Mouse (Mus musculus): ENCODE results near the gene Pkn3. TPM values are rescaled to one million over a fixed set of nuclear protein-coding genes. Genes with fewer than 3 reads are reported as not detected.

Gene Pkn3
- 10.6 and 11.1 TPM in 2 replicates for polyA plus RNA-seq (2015; fragmentation: Nextera tagmentation; extraction: Ambion mirVana)

DNA sequence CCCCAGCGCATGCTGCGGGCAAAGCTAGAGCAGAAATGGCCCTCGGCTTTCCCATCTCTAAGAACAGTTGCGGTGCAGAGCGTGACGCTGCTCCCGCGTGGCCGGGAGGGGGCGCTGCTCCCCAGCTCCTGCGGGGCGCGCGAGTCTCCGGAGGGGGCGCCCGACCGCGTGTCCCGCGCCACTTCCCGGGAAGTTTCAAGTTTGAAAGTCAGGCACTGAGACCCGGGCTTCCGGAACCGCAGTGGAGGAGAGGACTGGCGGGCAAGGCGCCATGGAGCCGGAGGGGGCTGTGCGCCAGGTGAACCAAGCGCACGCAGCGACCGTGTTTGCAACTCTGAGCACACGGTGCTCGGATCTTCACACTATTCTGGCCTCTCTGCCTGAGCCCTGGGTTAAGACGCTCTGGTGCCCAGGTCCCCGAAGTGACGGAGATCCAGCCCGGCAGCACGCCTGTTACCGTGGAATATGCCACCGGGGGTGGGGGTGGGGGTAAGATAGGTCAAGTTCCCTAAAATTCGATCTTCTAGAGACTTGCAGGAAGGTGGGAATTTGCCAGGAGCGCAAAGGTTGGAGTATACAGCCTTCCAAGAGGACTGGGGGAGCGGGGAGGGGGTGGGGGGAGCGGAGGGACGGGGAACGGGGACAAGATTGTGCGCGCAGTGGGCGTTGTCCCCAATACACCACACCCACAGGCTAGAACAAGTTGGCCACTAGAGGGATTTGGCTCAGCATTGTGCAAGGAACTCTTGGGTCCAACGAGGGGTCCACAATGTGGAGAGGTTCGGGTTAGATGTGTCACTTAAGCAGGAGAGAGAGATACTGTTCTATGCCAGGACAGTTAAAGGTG is at the start of gene Pkn3:
Gene Pkn3, plus strand, starts transcription at position 183 of the 847 bp plus-strand sequence.
- Histone ChIP-seq H3K4me2 (replicated peaks) (peak within 1 kb of the TSS; percentile 90), H3K4me3 (replicated peaks) (peak within 1 kb of the TSS; percentile 56), H3K36me3 (peaks cover 7% of the 10 kb centered on the region), H3K27me3 (replicated peaks) (no peaks in the 10 kb centered on the region), H3K4me1 (replicated peaks) (peaks cover 16% of the 10 kb centered on the region), H3K9ac (peak within 1 kb of the TSS; percentile 61), H3K9me3 (no peaks in the 10 kb centered on the region), H3K27ac (peak within 1 kb of the TSS; percentile 81)
- under 1% methylated on average over 53 of the region's 53 CpGs for WGBS
- peak; percentile 86 for ATAC-seq

DNA sequence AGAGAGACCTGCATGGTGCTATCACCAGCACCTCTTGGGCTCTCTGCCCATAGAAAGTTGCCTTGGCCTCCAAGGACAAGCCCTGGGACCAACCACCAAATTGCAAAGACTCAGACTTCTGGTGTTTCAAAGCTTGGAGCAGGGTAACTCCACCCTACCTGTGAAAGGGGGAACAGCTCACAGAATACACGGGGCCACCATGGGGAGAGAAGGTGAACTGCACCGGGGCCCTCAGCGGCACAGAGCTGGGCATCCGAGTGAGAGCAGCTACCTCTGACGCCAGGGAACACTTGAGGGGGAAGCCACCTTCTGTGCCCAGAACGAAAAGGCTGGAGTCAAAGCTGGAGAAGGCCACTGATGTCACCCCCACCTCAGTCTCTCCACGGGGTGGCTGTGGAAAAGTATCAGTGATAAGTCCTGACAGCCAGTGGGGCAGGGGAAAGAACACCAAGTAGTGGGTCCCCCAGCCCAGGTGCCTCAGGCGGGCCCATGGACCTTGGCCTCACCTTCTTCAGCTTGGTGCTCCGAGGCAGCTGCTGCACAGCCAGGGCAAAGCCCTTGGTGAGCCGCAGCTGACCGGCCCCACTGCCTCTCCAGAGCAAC is 45.1 kb upstream of the Pkn3 start:
- no peak overlapping the region for H3K4me2 ChIP-seq (replicated peaks)
- H3K9ac ChIP-seq = no peak overlapping the region
- H3K27me3 ChIP-seq (replicated peaks) = no peaks in the 10 kb centered on the region
- H3K9me3 ChIP-seq = no peaks in the 10 kb centered on the region
- H3K27ac ChIP-seq = no peak overlapping the region
- H3K4me3 ChIP-seq (replicated peaks) = no peak overlapping the region
- WGBS = 62% methylated on average over 11 of the region's 11 CpGs
- H3K4me1 ChIP-seq (replicated peaks) = no peaks in the 10 kb centered on the region
- H3K36me3 ChIP-seq = peaks cover 43% of the 10 kb centered on the region
- ATAC-seq = peak; percentile 49; the same call in 1 of the 2 replicates

- peaks cover 37% of the 10 kb centered on the region for H3K36me3 ChIP-seq
- no peaks in the 10 kb centered on the region for H3K4me1 ChIP-seq (replicated peaks)
- H3K27ac ChIP-seq = no peak overlapping the region
- no peak overlapping the region for H3K4me3 ChIP-seq (replicated peaks)
- H3K4me2 ChIP-seq (replicated peaks) = no peak overlapping the region
- H3K9me3 ChIP-seq = no peaks in the 10 kb centered on the region
- H3K27me3 ChIP-seq (replicated peaks) = no peaks in the 10 kb centered on the region
- H3K9ac ChIP-seq = no peak overlapping the region
- no peak for ATAC-seq
- 84% methylated on average over 6 of the region's 6 CpGs for WGBS
These were observed 44.5 kb upstream of the Pkn3 start for GRCm38 (mm10) chr2:30032957-30033356.

DNA sequence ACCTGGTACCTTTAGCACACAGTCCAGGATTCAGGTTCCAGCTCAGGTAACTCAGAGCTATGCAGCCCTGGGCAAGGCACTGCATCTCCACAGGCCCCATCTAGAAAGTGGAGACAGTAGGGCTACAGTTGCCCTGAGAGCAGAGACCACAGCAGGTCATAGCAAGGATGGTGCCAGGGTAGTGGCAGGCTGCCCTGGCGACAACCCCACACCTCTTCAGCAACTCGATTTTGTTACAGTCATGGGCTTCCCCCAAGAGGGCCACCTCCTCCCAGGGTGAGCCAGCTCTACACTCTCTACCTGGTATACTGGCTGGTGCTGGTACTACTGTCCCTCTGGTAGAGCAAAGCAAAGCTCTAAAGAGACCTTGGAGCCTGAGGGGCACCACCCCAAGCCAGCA is 39.7 kb upstream of the Pkn3 start:
- Histone ChIP-seq H3K36me3 (no peaks in the 10 kb centered on the region; the same call in 1 of the 2 replicates), H3K4me1 (replicated peaks) (0 out of 2 replicates have a peak, but pooled peaks cover 3% of the 10 kb centered on the region), H3K27ac (no peak overlapping the region), H3K27me3 (replicated peaks) (no peaks in the 10 kb centered on the region), H3K4me2 (replicated peaks) (no peak overlapping the region), H3K9ac (no peak overlapping the region), H3K9me3 (no peaks in the 10 kb centered on the region), H3K4me3 (replicated peaks) (no peak overlapping the region)
- no peak for ATAC-seq
- WGBS = 88% methylated on average over 2 of the region's 2 CpGs

DNA sequence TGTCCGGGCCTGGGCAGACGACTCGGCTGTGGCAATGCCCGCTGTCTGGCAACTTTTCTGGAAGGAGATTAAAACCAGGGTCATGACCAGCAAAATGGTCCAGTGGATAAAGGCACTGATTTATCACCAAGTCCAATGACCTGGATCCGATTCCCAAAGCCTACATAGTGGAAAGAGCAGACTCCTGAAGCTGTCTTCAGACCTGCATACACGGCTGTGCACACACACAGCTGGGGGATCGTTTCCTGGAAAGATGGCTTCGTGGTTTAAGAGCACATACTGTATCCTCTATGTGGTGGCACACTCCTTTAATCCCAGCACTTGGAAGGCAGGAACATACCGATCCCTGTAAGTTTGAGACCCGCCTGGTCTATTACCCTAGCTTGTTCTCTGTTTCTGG is 39.1 kb upstream of the Pkn3 start:
- H3K4me2 ChIP-seq (replicated peaks) = no peak overlapping the region
- no peak for ATAC-seq
- H3K27ac ChIP-seq = no peak overlapping the region
- no peak overlapping the region for H3K9ac ChIP-seq
- no peaks in the 10 kb centered on the region for H3K9me3 ChIP-seq
- H3K4me3 ChIP-seq (replicated peaks) = no peak overlapping the region
- no peaks in the 10 kb centered on the region; the same call in 1 of the 2 replicates for H3K36me3 ChIP-seq
- no peaks in the 10 kb centered on the region for H3K27me3 ChIP-seq (replicated peaks)
- H3K4me1 ChIP-seq (replicated peaks) = 0 out of 2 replicates have a peak, but pooled peaks cover 3% of the 10 kb centered on the region
- WGBS = 92% methylated on average over 10 of the region's 10 CpGs

- ATAC-seq = no peak
- H3K4me1 ChIP-seq (replicated peaks) = 0 out of 2 replicates have a peak, but pooled peaks cover 3% of the 10 kb centered on the region
- H3K9me3 ChIP-seq = no peaks in the 10 kb centered on the region
- H3K27me3 ChIP-seq (replicated peaks) = no peaks in the 10 kb centered on the region
- no peak overlapping the region for H3K4me2 ChIP-seq (replicated peaks)
- H3K36me3 ChIP-seq = no peaks in the 10 kb centered on the region; the same call in 1 of the 2 replicates
- H3K4me3 ChIP-seq (replicated peaks) = no peak overlapping the region
- H3K27ac ChIP-seq = no peak overlapping the region
- no peak overlapping the region for H3K9ac ChIP-seq
These were observed 37.8 kb upstream of the Pkn3 start for GRCm38 (mm10) chr2:30039687-30040086.

GRCm38 (mm10) chr2:30042445-30042844 is 35.0 kb upstream of the Pkn3 start:
- Histone ChIP-seq H3K4me3 (replicated peaks) (no peak overlapping the region), H3K4me1 (replicated peaks) (0 out of 2 replicates have a peak, but pooled peaks cover 3% of the 10 kb centered on the region), H3K4me2 (replicated peaks) (no peak overlapping the region), H3K9me3 (no peaks in the 10 kb centered on the region), H3K9ac (no peak overlapping the region), H3K27ac (no peak overlapping the region), H3K27me3 (replicated peaks) (no peaks in the 10 kb centered on the region), H3K36me3 (no peaks in the 10 kb centered on the region; the same call in 1 of the 2 replicates)
- 12% methylated on average over 4 of the region's 4 CpGs for WGBS
- peak; percentile 68 for ATAC-seq

- H3K4me3 ChIP-seq (replicated peaks) = no peak overlapping the region
- 88% methylated on average over 5 of the region's 5 CpGs for WGBS
- H3K4me1 ChIP-seq (replicated peaks) = 0 out of 2 replicates have a peak, but pooled peaks cover 3% of the 10 kb centered on the region
- no peak for ATAC-seq
- no peaks in the 10 kb centered on the region for H3K9me3 ChIP-seq
- H3K9ac ChIP-seq = no peak overlapping the region
- H3K36me3 ChIP-seq = no peaks in the 10 kb centered on the region
- no peaks in the 10 kb centered on the region for H3K27me3 ChIP-seq (replicated peaks)
- H3K4me2 ChIP-seq (replicated peaks) = no peak overlapping the region
- no peak overlapping the region for H3K27ac ChIP-seq
These were observed 32.9 kb upstream of the Pkn3 start for GRCm38 (mm10) chr2:30044550-30044949.

- no peak overlapping the region for H3K4me3 ChIP-seq (replicated peaks)
- WGBS = 93% methylated on average over 6 of the region's 6 CpGs
- H3K27me3 ChIP-seq (replicated peaks) = no peaks in the 10 kb centered on the region
- no peaks in the 10 kb centered on the region for H3K9me3 ChIP-seq
- no peak for ATAC-seq
- no peak overlapping the region for H3K27ac ChIP-seq
- H3K9ac ChIP-seq = no peak overlapping the region
- no peaks in the 10 kb centered on the region for H3K36me3 ChIP-seq
- 0 out of 2 replicates have a peak, but pooled peaks cover 3% of the 10 kb centered on the region for H3K4me1 ChIP-seq (replicated peaks)
- H3K4me2 ChIP-seq (replicated peaks) = no peak overlapping the region
These were observed 30.4 kb upstream of the Pkn3 start for GRCm38 (mm10) chr2:30047127-30047526.

- H3K4me3 ChIP-seq (replicated peaks) = peak overlapping the region; percentile 65
- WGBS = 51% methylated on average over 11 of the region's 11 CpGs
- no peak for ATAC-seq
- no peaks in the 10 kb centered on the region for H3K9me3 ChIP-seq
- no peaks in the 10 kb centered on the region for H3K4me1 ChIP-seq (replicated peaks)
- H3K4me2 ChIP-seq (replicated peaks) = peak overlapping the region; percentile 64
- H3K27me3 ChIP-seq (replicated peaks) = no peaks in the 10 kb centered on the region
- H3K27ac ChIP-seq = peak overlapping the region; percentile 85; the same call in 1 of the 2 replicates
- H3K36me3 ChIP-seq = no peaks in the 10 kb centered on the region
- peak overlapping the region; percentile 62 for H3K9ac ChIP-seq
These were observed 29.4 kb upstream of the Pkn3 start for GRCm38 (mm10) chr2:30048101-30048501.

DNA sequence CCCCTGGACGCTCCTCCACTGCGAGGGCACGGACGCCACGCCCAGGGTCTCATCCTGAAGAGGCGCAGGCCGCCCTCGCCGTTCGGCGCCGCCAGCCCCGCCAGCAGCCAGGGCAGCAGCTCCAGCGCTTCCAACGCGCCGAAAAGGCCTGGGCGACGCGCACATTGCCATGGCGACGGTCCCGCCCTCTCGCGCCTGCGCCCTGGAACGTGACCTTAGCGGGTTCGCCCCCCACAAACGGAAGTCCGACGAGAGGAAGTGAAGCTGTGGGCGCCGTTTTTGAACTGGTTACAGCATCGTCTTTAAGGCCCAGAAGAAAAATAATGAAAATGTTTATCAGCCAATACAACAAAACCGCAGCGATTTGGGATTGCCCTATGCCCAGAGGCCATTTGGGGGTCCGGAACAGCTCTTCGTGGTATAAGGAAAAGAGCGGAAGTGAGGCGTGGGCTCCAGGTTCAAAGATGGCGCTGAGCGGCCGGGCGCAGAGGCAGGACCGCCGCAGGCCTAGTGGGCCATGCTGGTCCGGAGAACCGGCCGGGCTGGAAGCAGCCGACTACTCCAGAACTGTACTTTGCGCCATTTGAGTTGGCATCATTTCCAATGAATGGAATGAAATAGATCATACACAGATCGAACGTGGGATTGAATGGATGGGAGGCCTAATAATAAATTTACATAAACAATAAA is 28.6 kb upstream of the Pkn3 start, which contains the start of gene Wdr34:
Gene Wdr34, minus strand, starts transcription at position 183 of the 690 bp plus-strand sequence.
- Histone ChIP-seq H3K27ac (peak within 1 kb of the TSS; percentile 85), H3K27me3 (replicated peaks) (no peaks in the 10 kb centered on the region), H3K4me2 (replicated peaks) (peak within 1 kb of the TSS; percentile 64), H3K4me1 (replicated peaks) (no peaks in the 10 kb centered on the region), H3K9ac (peak within 1 kb of the TSS; percentile 62), H3K36me3 (no peaks in the 10 kb centered on the region), H3K4me3 (replicated peaks) (peak within 1 kb of the TSS; percentile 65), H3K9me3 (no peaks in the 10 kb centered on the region)
- peak; percentile 98 for ATAC-seq
- under 1% methylated on average over 54 of the region's 54 CpGs for WGBS

GRCm38 (mm10) chr2:30049831-30050230 is 27.7 kb upstream of the Pkn3 start:
- H3K27ac ChIP-seq = no peak overlapping the region
- no peaks in the 10 kb centered on the region for H3K4me1 ChIP-seq (replicated peaks)
- H3K27me3 ChIP-seq (replicated peaks) = no peaks in the 10 kb centered on the region
- ATAC-seq = no peak
- 75% methylated on average over 3 of the region's 3 CpGs for WGBS
- no peak overlapping the region for H3K4me2 ChIP-seq (replicated peaks)
- no peak overlapping the region for H3K9ac ChIP-seq
- H3K4me3 ChIP-seq (replicated peaks) = no peak overlapping the region
- no peaks in the 10 kb centered on the region for H3K9me3 ChIP-seq
- H3K36me3 ChIP-seq = no peaks in the 10 kb centered on the region
